Mouse (Mus musculus): Measurements from ENCODE around the gene Tmc4.
"Not testable (repeated sequence)": the region's sequence is repeated elsewhere in the genome, so short reads cannot be mapped to it uniquely, and the experiment has no call there.

Tmc4 gene

DNA sequence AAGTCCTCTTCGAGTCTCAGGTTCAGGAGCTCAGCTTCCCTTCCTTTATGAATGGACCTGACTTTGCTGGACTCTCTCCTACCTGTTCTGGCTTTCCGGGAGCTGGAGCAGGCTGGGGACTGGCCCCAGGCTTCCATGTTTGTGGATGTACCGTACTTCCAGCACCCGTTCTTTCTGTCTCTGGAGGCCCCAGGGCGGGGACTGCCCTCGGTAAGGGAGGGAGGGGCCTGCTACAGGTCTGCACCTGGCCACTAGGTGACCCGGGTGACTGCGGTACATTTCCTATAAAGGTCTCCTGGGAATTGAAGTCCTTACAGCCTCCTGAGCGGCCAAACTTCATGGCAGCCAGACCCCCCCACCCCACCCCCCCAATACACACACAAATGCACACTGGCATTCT lies at the start of gene Tmc4:
Tmc4 (minus strand) TSS at position 212 of the 400 bp plus-strand sequence.
- DNase-seq (ENCODE audit: low read depth): no peak

DNA sequence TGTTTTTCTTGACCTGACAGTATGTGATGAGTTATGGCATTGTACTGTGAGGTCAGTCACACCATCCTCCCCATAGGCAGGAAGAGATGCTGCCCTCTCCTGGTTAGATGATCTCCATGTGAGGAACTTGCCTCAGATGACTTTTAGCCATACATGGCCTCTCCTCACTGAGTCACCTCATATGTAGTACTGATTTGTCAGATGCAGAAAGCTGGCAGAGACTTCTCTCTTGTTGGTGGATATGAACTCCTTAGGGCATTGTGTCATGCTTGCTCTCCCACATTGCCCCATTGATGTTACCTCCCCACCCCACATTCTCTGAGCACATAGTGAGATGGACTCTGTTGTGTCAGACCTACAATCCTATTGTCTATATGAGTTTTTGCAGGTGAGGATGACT lies 48.1 kb upstream of the Tmc4 start:
- not testable (repeated sequence) for DNase-seq (ENCODE audit: low read depth)

DNA sequence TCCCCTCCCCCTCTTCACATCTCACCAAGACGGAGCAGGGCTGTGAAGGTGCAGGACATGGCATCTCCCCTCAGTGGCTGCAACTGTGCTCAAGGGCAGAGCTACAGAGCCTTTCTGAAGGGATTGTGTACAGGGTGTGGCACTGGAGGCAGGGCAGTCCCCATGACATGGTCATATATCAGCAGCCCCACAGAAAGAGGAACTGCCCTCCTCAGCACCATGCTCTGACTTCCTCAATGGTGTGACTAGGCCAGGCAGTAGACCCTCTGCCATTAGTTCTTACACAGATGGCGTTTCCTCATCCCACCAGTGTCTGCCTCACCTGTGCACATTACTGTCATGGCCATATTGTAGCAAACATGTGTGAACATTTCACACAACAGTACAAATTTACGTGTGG lies 42.9 kb upstream of the Tmc4 start, which contains the start of gene Pirb:
Pirb (minus strand) TSS at position 124 of the 400 bp plus-strand sequence.
- not testable (repeated sequence) for DNase-seq (ENCODE audit: low read depth)

GRCm38 (mm10) chr7:3715249-3715648 lies 37.9 kb upstream of the Tmc4 start:
- DNase-seq (ENCODE audit: low read depth): no peak

GRCm38 (mm10) chr7:3712264-3712942 lies 35.0 kb upstream of the Tmc4 start:
- no peak for DNase-seq (ENCODE audit: low read depth)

GRCm38 (mm10) chr7:3709000-3709399 lies 31.6 kb upstream of the Tmc4 start:
- no peak for DNase-seq (ENCODE audit: low read depth)

DNA sequence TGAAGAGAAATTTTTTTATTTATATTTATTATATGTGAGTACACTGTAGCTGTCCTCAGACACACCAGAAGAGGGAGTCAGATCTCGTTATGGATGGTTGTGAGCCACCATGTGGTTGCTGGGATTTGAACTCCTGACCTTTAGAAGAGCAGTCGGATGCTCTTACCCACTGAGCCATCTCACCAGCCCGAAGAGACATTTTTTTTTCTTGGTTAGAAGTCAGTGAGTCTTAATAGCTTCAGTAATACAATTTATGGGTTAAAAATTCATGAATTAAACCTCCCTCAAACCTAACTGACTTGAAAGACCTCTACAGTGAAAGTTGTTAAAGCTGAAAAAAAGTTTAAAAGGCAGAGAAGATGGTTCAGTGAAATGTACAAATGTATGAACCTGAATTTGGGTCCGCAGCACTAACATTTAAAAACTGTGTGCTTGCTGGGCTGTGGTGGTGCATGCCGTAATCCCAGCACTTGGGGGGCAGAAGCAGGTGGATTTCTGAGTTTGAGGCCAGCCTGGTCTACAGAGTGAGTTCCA lies 31.2 kb upstream of the Tmc4 start:
- not testable (repeated sequence) for DNase-seq (ENCODE audit: low read depth)

DNA sequence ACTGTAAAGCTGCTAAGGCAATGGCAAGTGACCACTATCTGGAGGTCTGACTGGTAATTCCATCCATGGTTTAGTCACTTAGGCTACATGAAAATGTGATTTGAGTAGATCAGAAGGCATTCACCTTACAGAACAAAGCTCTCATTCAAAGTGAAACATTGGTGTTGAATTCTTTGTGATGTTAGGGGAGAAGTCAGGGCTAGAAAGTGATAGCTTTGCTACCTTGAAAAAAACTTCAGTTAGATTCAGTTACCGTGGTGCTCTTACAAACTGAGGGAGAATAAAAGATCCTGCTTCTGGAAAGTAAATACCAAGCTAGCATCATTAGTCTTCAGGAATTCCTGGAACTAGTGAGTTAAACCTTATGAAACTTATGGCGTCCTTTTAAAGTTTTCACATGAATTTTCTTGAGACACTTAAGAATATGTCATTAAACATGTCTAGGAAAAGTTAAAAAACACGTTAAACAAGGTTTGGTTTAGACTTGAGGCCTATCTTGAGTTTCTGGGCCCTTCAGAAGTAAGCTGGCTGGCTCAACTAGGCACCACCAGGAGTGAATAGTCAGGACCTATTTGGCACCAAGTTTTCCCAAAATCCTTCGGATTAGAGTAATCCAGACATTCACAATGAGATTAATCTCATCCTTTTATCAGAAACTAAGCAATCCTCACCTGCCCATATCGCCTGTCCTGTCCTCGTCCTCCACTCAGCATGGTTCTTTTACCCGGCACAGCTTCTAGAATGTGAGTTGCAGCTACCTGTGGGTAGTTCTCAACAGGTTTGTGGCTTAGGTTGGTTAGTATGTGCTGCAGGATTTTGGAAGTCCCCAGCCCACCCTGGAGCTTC lies 30.4 kb upstream of the Tmc4 start:
- peak; percentile 37 for DNase-seq (ENCODE audit: low read depth)

DNA sequence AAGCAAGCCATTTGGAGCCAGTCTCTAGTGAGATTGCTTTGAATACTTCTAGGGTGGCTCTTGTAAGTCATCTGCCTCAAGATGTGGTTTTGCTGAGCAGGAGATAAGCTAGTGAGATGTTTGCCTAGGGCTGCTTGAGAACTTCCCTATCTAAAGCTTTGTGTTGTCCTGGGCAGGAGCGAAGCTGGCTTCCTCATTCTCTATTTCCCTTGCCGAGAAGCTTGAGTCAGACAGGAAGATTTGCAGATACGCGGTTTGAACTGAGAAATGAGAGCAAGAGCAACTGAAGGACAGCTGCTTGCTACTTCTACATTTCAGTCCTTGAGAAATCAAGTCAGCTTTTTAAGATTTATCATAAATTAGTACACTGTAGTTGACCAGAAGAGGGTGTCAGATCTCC lies 29.7 kb upstream of the Tmc4 start:
- peak; percentile 25 for DNase-seq (ENCODE audit: low read depth)

DNA sequence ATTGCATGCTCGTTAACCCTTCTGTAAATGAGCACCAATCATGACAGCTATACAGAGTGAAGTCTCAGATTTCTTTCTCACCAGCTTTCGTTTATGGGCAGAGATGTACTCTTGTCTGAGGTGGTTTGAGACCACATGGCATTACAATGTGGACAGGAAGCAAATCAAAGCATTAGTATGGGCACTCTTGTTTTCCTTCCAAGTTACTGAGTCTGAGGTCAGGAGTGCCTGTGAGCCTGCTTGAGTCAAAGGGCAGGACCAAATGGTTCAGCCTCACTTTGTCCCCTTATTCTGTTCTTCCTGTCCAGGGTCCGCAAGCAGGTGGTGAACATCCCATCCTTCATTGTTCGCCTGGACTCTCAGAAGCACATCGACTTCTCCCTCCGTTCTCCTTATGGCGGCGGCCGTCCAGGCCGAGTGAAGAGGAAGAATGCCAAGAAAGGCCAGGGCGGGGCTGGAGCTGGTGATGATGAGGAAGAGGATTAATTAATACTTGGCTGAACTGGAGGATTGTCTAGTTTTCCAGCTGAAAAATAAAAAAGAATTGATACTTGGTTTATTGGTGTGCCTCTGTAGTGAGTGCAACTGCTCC lies 29.1 kb upstream of the Tmc4 start:
- peak; percentile 54 for DNase-seq (ENCODE audit: low read depth)

DNA sequence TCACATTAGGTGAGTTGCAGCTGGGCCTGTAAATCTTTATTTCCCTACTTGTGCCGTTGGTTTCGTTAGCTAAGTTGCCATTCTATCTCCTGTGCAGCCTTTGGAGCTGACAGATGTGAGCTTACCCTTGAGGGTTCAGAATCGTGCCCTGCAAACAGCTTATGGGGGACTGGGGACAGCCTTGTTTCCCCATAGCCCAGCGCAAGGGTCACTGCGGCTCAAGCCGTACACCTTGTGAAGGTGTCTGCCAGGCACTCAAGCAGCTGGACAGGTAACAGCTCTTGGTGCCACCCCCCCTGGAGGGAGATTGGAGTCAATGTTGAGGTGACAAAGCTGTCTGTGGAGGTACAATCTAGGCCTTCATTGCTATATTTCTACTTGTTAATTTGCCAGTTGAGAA lies 28.6 kb upstream of the Tmc4 start:
- DNase-seq (ENCODE audit: low read depth): no peak

DNA sequence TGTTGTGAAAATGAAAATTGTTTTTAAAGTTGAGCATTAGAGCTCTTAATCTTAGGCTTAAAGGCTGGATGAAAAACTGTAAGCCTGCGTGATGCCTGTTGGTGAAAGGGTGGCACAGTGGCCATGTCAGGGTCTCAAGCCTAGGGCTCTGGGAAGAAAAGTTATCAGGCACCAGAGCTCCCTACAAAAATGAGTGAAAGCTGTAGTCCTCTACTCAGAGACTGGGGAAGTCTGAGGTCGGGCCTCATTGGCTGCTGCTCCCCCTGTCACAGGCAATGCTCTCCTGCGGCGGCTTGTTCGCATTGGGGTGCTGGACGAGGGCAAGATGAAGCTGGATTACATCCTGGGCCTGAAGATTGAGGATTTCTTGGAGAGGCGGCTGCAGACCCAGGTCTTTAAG lies 28.1 kb upstream of the Tmc4 start:
- DNase-seq (ENCODE audit: low read depth): not testable (repeated sequence)

DNA sequence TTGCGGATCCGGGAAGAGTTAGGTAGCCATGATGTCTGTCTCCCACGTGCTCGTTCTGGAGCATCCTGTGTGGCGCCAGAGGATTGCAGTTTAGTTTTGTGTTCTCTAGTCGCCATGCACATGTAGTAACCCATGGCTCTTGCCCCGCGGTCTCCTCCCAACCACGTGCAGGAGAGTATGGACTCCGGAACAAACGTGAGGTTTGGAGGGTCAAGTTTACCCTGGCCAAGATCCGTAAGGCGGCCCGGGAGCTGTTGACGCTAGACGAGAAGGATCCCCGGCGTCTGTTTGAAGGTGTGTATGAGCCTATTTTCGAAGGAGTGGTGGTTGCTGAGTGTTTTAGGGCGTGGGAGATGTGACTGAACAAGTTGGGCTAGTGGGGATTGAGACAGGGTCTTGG lies 27.1 kb upstream of the Tmc4 start:
- peak; percentile 71 for DNase-seq (ENCODE audit: low read depth)

DNA sequence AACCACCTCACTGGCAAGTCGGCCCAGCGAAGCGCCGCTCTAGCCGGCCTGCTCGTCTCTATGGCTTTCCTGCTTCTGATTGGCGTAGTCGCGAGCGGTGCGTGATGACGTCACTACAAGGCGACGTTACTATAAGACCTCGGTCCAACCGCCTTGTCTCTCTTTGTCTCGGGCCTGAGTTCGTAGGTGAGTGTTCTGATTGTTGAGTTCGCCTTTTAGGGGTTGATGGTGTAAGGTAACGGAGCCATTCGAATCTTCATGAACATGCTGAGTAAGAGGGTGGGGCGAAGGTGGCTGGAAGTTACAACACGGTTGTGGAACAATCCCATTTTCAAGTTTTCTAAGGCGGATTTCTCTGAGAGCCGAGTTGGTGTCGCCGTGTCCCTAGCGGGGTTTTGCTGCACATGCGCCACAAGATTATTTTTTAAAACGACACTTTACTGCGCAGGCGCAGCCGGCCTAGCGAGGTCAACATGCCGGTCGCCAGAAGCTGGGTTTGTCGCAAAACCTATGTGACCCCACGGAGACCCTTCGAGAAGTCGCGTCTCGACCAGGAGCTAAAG lies 26.6 kb upstream of the Tmc4 start, which contains the start of gene Rps9:
Rps9 (plus strand) TSS at position 115 of the 563 bp plus-strand sequence.
- DNase-seq (ENCODE audit: low read depth): peak; percentile 98

- DNase-seq (ENCODE audit: low read depth): no peak
Measured at GRCm38 (mm10) chr7:3703148-3703878, 26.0 kb upstream of the Tmc4 start.

- no peak for DNase-seq (ENCODE audit: low read depth)
Measured at GRCm38 (mm10) chr7:3698471-3698870, 21.1 kb upstream of the Tmc4 start.

- DNase-seq (ENCODE audit: low read depth): not testable (repeated sequence)
Measured at GRCm38 (mm10) chr7:3694949-3695305, 17.6 kb upstream of the Tmc4 start.

GRCm38 (mm10) chr7:3694076-3694948 lies 17.0 kb upstream of the Tmc4 start:
- DNase-seq (ENCODE audit: low read depth): peak; percentile 93

DNA sequence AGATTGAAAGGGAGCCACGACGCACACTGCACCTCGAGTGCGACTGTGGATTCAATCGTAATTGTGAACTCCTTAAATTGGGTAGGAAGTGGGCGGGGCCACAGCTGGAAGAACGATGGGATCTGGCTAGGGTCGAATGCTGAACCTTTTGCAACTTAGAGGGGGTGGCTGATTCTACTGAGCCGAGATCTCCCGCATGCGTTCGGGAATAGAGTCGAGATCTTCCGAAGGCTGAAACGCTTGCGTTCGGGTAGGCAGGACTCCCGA lies 16.4 kb upstream of the Tmc4 start:
- no peak for DNase-seq (ENCODE audit: low read depth)

- peak; percentile 97 for DNase-seq (ENCODE audit: low read depth)
Measured at GRCm38 (mm10) chr7:3692987-3693808, 15.8 kb upstream of the Tmc4 start, which contains the start of gene Mboat7. Gene Mboat7, minus strand, starts transcription at chr7:3693523.

All from NIH3T3 (cell line).